Mouse (Mus musculus): ENCODE measurements at regions not wholly inside any gene's neighbourhood (a gene's known extent, or its start where the extent isn't known, plus 50 kb on each side); places are given as distances from the start of the nearest gene placed in this dataset.

- TF ChIP-seq EP300 (IDR thresholded peaks at IDR 0.05; ENCODE audit: low read length) = no peak
- no peak for TF ChIP-seq CHD2 (IDR thresholded peaks at IDR 0.05; ENCODE audit: low read length)
- TF ChIP-seq USF1 (IDR thresholded peaks at IDR 0.05; ENCODE audit: low read depth, low read length) = no peak
- TF ChIP-seq RAD21 (IDR thresholded peaks at IDR 0.05; ENCODE audit: low read depth, low read length) = no peak
- TF ChIP-seq NELFE (IDR thresholded peaks at IDR 0.05; ENCODE audit: low read depth, low read length) = no peak
- no peak for TF ChIP-seq MAX (IDR thresholded peaks at IDR 0.05; ENCODE audit: low read length)
- no peak for TF ChIP-seq MAFK (IDR thresholded peaks at IDR 0.05; ENCODE audit: insufficient replicate concordance, low read length)
- TF ChIP-seq POLR2A (IDR thresholded peaks at IDR 0.05; ENCODE audit: low read depth, low read length) = no peak
- TF ChIP-seq USF2 (conservative IDR thresholded peaks at IDR 0.05; ENCODE audit: low read depth, low read length) = no peak
- no peak for TF ChIP-seq CTCF (conservative IDR thresholded peaks at IDR 0.05 in 1 of 2, IDR thresholded peaks at IDR 0.05 in 1 of 2; ENCODE audit: low read depth in 2 of 2, low read length in 2 of 2)
- no peak for TF ChIP-seq NRF1 (IDR thresholded peaks at IDR 0.05; ENCODE audit: low read depth, low read length)
Measured at GRCm38 (mm10) chr2:160230786-160231185, 103.2 kb downstream of the Gm826 start.
